In the genomic region with DNA sequence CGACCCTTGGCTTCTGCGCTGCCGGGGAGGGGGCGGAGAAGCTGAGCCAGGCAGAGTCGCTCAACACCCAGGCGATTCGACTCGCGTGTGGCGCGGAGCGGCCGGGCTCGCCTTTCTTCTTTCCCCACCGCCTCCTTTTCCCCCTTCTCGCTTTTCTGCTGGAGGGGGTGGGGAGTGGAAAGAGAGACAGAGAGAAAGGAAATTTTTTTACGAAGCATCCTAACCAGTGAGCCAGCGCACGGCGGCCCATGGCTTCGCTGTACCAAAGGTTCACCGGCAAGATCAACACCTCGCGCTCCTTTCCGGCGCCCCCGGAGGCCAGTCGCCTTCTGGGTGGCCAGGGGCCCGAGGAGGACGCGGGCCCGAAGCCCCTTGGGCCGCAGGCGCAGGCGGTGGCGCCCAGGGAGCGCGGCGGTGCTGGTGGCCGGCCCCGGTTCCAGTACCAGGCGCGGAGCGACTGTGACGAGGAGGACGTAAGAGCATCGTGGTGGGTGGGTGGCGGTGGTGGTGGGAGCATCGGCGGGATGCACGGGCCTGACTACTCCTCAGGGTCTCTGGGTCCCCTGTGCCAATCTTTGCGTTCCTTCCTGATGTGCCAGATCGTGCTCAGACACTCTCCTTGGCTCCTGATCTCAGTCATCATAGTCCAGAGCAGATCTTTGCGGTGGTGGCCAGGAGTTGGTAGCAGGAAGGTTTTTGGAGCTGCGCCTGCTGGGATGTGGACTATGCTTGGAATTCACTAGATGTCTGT, we compare ENCODE assay signal across 8 mouse cellular contexts.
DNase-seq lines count a peak whose midpoint lies in the region; ATAC-seq and TF ChIP-seq lines count a peak whose summit lies in the region.

No protein-coding gene starts in this region.

- no peak overlapping the region for H3K27ac ChIP-seq in heart, embryonic 12.5 days (ENCODE audit: poor library complexity, severe bottlenecking)
- H3K27ac ChIP-seq in cerebellum, adult 2 months (ENCODE audit: insufficient read depth, low read length), result peak overlapping the region; percentile 79
- H3K27ac ChIP-seq in forebrain, embryonic 16.5 days (ENCODE audit: low read length), result peak overlapping the region; percentile 58

- no peak for ATAC-seq in heart, embryonic 12.5 days (ENCODE audit: insufficient number of reproducible peaks, low FRiP score)
- ATAC-seq in forebrain, embryonic 16.5 days, result peak; percentile 77
- no peak for ATAC-seq in megakaryocyte, adult 5-6 weeks (ENCODE audit: poor library complexity, severe bottlenecking)

- TF ChIP-seq POLR2A in cerebellum, adult 2 months (IDR thresholded peaks at IDR 0.05; ENCODE audit: borderline replicate concordance, insufficient read depth, low read length), result no peak

- H3K4me3 ChIP-seq in heart, embryonic 12.5 days, result peak overlapping the region; percentile 38
- H3K4me3 ChIP-seq in cerebellum, adult 2 months (replicated peaks; ENCODE audit: insufficient read depth, low read depth, low read length), result peak overlapping the region; percentile 77
- peak overlapping the region; percentile 69 for H3K4me3 ChIP-seq in forebrain, embryonic 16.5 days (replicated peaks; ENCODE audit: low read length)

- H3K4me2 ChIP-seq in heart, embryonic 12.5 days, result peak overlapping the region; percentile 73
- H3K4me2 ChIP-seq in forebrain, embryonic 16.5 days (ENCODE audit: low read length), result peak overlapping the region; percentile 94

- H3K36me3 ChIP-seq in heart, embryonic 12.5 days, result no peaks in the 10 kb centered on the region
- no peaks in the 10 kb centered on the region for H3K36me3 ChIP-seq in forebrain, embryonic 16.5 days (ENCODE audit: control insufficient read depth, insufficient read depth)

- DNase-seq in heart, adult 18-20 months, result no peak
- peak; percentile 54 to 64 for DNase-seq in cerebellum, adult 2 months
- DNase-seq in left cerebral cortex, postnatal 4 days, result peak; percentile 37
- DNase-seq in right cerebral cortex, adult 2 months (ENCODE audit: low spot score in 2 of 2), result peak; percentile 48 to 54
- no peak for DNase-seq in testis, postnatal 10 days (ENCODE audit: low spot score)

- 2% methylated on average over 53 of the region's 55 CpGs for WGBS in heart, embryonic 12.5 days
- 1% methylated on average over 55 of the region's 55 CpGs for WGBS in cerebellum, adult 2 months
- 2% methylated on average over 48 of the region's 55 CpGs for WGBS in forebrain, embryonic 16.5 days

- intact Hi-C loops in left cerebral cortex, postnatal 4 days (cut with DNase I), result loop anchor here (5.0 kb wide), 1 partner anchor 568 kb away; no protein-coding TSS in a partner anchor

- H3K9me3 ChIP-seq in heart, embryonic 12.5 days (replicated peaks), result no peaks in the 10 kb centered on the region
- no peaks in the 10 kb centered on the region for H3K9me3 ChIP-seq in forebrain, embryonic 16.5 days (ENCODE audit: control insufficient read depth, low read length)

- H3K4me1 ChIP-seq in heart, embryonic 12.5 days (replicated peaks), result peaks cover 6% of the 10 kb centered on the region
- peaks cover 4% of the 10 kb centered on the region for H3K4me1 ChIP-seq in cerebellum, adult 2 months (ENCODE audit: control insufficient read depth, insufficient read depth, low read length)
- peaks cover 15% of the 10 kb centered on the region for H3K4me1 ChIP-seq in forebrain, embryonic 16.5 days (replicated peaks; ENCODE audit: control insufficient read depth, insufficient read depth, low read length)

- TF ChIP-seq CTCF in cerebellum, adult 2 months (IDR thresholded peaks at IDR 0.05; ENCODE audit: borderline replicate concordance, insufficient read depth, low read depth, low read length), result no peak

- H3K9ac ChIP-seq in heart, embryonic 12.5 days, result no peak overlapping the region
- H3K9ac ChIP-seq in forebrain, embryonic 16.5 days (replicated peaks; ENCODE audit: low read depth, low read length), result peak overlapping the region; percentile 91

- H3K27me3 ChIP-seq in heart, embryonic 12.5 days (replicated peaks), result peaks cover 41% of the 10 kb centered on the region
- H3K27me3 ChIP-seq in cerebellum, adult 2 months (ENCODE audit: control insufficient read depth, insufficient read depth, low read length), result no peaks in the 10 kb centered on the region
- 0 out of 2 replicates have a peak, but pooled peaks cover 4% of the 10 kb centered on the region for H3K27me3 ChIP-seq in forebrain, embryonic 16.5 days (replicated peaks; ENCODE audit: control insufficient read depth, insufficient read depth, low read length)

Comparison
In these comparisons a context has a peak if more than half of its experiments do, and no peak if none do; other contexts are left out.
1. DNase-seq: peak in cerebellum, adult 2 months (2 of 2), left cerebral cortex, postnatal 4 days (single experiment) and right cerebral cortex, adult 2 months (2 of 2); none in heart, adult 18-20 months (0 of 2) and testis, postnatal 10 days (single experiment).
2. Peak in every context shown above with its lines, with median percentiles within 50 percentile points of each other: H3K4me3 ChIP-seq.